Mouse (Mus musculus) heart, embryonic 15.5 days (tissue): ENCODE data around the gene Krtap5-4. TPM values are rescaled to one million over a fixed set of nuclear protein-coding genes. Genes with fewer than 3 reads are reported as not detected.

Experiments
- ATAC-seq: fragments of 200-750 bp; cut with Nextera tagmentation; replicated peaks from 2 replicates; pipeline ENCODE4 v1.8.0; 2017; ENCODE audit warnings: low read depth, moderate TSS enrichment; ENCODE audit not compliant: insufficient number of reproducible peaks, insufficient read depth, low FRiP score
- H3K27ac ChIP-seq: fragments of 300-500 bp; sonication (generic); 2 replicates; pipeline ENCODE4 v1.5.1; 2015; ENCODE audit warnings: mild to moderate bottlenecking, inconsistent platforms
- H3K27me3 ChIP-seq: fragments of 300-500 bp; sonication (generic); 2 replicates; pipeline ENCODE4 v1.6.1; 2015; ENCODE audit warnings: inconsistent platforms
- H3K36me3 ChIP-seq: fragments of 300-500 bp; sonication (generic); 2 replicates; pipeline ENCODE4 v1.6.1; 2015; ENCODE audit warnings: mild to moderate bottlenecking, inconsistent platforms
- H3K4me1 ChIP-seq: fragments of 300-500 bp; sonication (generic); replicated peaks from 2 replicates; pipeline ENCODE4 v1.6.1; 2015; ENCODE audit warnings: inconsistent platforms
- H3K4me2 ChIP-seq: fragments of 300-500 bp; sonication (generic); 2 replicates; pipeline ENCODE4 v1.6.1; 2015; ENCODE audit warnings: inconsistent platforms, mild to moderate bottlenecking, moderate library complexity
- H3K4me3 ChIP-seq: fragments of 300-500 bp; sonication (generic); 2 replicates; pipeline ENCODE4 v1.5.1; 2015; ENCODE audit warnings: mild to moderate bottlenecking, inconsistent platforms
- H3K9ac ChIP-seq: fragments of 300-500 bp; sonication (generic); 2 replicates; pipeline ENCODE4 v1.6.1; 2015; ENCODE audit warnings: mild to moderate bottlenecking, inconsistent platforms
- H3K9me3 ChIP-seq: fragments of 300-500 bp; sonication (generic); replicated peaks from 2 replicates; pipeline ENCODE4 v1.6.1; 2016; ENCODE audit warnings: inconsistent platforms
- WGBS: fragments of 180-500 bp; shearing (Covaris S2); methylation state at CpG from one replicate; pipeline ENCODE4 v1.1.7; 2015; ENCODE audit warnings: mixed read lengths; 5-methylcytosine and 5-hydroxymethylcytosine counted together
- polyA plus RNA-seq: library from polyadenylated mRNA; unstranded; fragments of >200 nt; fragmentation: Nextera tagmentation; extraction: Ambion mirVana; gene quantifications from 2 replicates; pipeline ENCODE4 v1.2.1, GENCODE M21; 2015

Krtap5-4 gene
- polyA plus RNA-seq, 1 experiment from 2014 or later, result not detected

GRCm38 (mm10) chr7:142347542-142347941, 44.2 kb downstream of the Krtap5-4 start:
- 64% methylated on average over 4 of the region's 4 CpGs for WGBS
- H3K4me2 ChIP-seq, result no peak overlapping the region
- H3K27ac ChIP-seq, result no peak overlapping the region
- ATAC-seq, result no peak
- H3K4me3 ChIP-seq, result no peak overlapping the region
- no peaks in the 10 kb centered on the region for H3K36me3 ChIP-seq
- no peaks in the 10 kb centered on the region for H3K9me3 ChIP-seq
- H3K9ac ChIP-seq, result no peak overlapping the region
- H3K27me3 ChIP-seq, result no peaks in the 10 kb centered on the region
- peaks cover 3% of the 10 kb centered on the region; the same call in 1 of the 2 replicates for H3K4me1 ChIP-seq

DNA sequence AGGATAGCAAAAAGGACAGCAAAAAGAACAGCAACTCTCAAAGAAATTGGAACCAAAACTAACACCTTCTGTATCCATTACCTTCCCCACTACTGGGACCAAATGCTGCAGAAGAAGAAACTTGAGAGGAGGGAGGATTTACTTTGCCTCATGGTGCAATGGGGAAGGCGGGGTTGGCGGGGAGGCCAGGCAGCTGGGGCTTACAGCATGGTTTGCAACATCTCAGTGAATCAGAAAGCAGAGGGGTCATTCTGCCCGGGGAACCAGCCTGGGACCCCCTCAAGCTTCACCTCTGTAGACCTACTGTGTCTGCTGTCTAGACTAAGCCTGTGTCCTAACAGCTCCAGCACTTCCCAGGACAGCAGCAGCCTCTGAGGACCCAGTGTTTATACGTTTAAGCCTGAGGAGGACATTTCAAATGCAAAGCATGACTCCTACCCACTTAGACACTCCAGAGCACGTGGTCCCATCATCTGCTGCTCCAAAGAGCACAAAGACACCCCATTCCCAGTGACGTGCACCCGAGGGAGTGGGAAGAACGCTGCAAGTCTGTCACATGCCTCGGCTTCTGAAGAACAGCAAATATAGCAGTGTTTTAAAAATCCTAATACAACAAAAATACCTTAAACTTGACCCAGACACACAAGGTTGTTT, 46.1 kb downstream of the Krtap5-4 start:
- Histone ChIP-seq H3K27ac (no peak overlapping the region), H3K9ac (no peak overlapping the region), H3K27me3 (no peaks in the 10 kb centered on the region), H3K4me2 (no peak overlapping the region), H3K36me3 (no peaks in the 10 kb centered on the region), H3K4me1 (peaks cover 9% of the 10 kb centered on the region), H3K9me3 (no peaks in the 10 kb centered on the region), H3K4me3 (no peak overlapping the region)
- no peak for ATAC-seq
- 40% methylated on average over 9 of the region's 9 CpGs for WGBS

DNA sequence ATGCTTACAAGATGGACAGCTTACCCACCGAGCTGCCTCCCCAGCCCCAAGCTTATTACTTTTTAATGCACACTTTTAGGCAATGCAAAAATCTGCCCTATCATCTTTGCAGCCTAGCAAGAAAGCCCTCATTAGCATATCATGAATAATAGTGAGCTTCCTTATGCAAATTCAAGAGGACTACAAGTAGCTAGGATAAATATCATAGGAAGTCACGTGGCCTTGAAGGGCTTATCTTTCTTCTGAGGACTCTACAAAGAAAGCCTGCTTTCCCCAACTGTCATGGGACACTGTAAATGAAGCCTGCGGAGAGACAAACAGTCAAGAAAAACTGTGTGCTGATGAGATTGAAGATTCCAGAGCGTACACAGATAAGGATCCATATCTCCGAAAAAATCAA, 48.2 kb downstream of the Krtap5-4 start:
- H3K27me3 ChIP-seq, result no peaks in the 10 kb centered on the region; the same call in 1 of the 2 replicates
- H3K4me1 ChIP-seq, result peaks cover 15% of the 10 kb centered on the region
- no peak overlapping the region for H3K4me2 ChIP-seq
- no peaks in the 10 kb centered on the region for H3K9me3 ChIP-seq
- H3K4me3 ChIP-seq, result no peak overlapping the region
- WGBS, result 62% methylated on average over 5 of the region's 5 CpGs
- no peak for ATAC-seq
- no peak overlapping the region for H3K9ac ChIP-seq
- H3K36me3 ChIP-seq, result no peaks in the 10 kb centered on the region
- H3K27ac ChIP-seq, result no peak overlapping the region

GRCm38 (mm10) chr7:142353854-142354253, 50.5 kb downstream of the Krtap5-4 start:
- Histone ChIP-seq H3K27ac (no peak overlapping the region), H3K4me1 (peaks cover 15% of the 10 kb centered on the region), H3K36me3 (no peaks in the 10 kb centered on the region), H3K9ac (no peak overlapping the region), H3K9me3 (no peaks in the 10 kb centered on the region), H3K4me3 (no peak overlapping the region), H3K27me3 (no peaks in the 10 kb centered on the region; the same call in 1 of the 2 replicates), H3K4me2 (no peak overlapping the region)
- WGBS, result 50% methylated on average over 5 of the region's 5 CpGs
- ATAC-seq, result no peak

Other genes starting within 250 kb of the Krtap5-4 start
- gene Mob2, start 242.5 kb upstream of the Krtap5-4 start, polyA plus RNA-seq, result 43.4 and 52.7 TPM in 2 replicates
- gene Dusp8, start 207.7 kb upstream of the Krtap5-4 start, polyA plus RNA-seq, result 11.5 and 12.2 TPM in 2 replicates
- gene Gm45618, start 182.8 kb upstream of the Krtap5-4 start, polyA plus RNA-seq, result not detected in 2 replicates
- gene Gm39115, start 167.5 kb upstream of the Krtap5-4 start, polyA plus RNA-seq, result not detected in 2 replicates
- gene Gm45337, start 158.9 kb upstream of the Krtap5-4 start, polyA plus RNA-seq, result not detected in 2 replicates
- not detected in 2 replicates for gene Gm29735, start 146.4 kb upstream of the Krtap5-4 start, polyA plus RNA-seq
- gene Gm4553, start 137.8 kb upstream of the Krtap5-4 start, polyA plus RNA-seq, result not detected in 2 replicates
- gene Krtap5-2, start 127.5 kb upstream of the Krtap5-4 start, polyA plus RNA-seq, result not detected in 2 replicates
- not detected in 2 replicates for gene Gm10153, start 113.2 kb upstream of the Krtap5-4 start, polyA plus RNA-seq
- not detected in 2 replicates for gene Krtap5-3, start 102.2 kb upstream of the Krtap5-4 start, polyA plus RNA-seq
- not detected in 2 replicates for gene Gm7579, start 91.7 kb upstream of the Krtap5-4 start, polyA plus RNA-seq
- not detected in 2 replicates for gene Krtap5-5, start 73.6 kb upstream of the Krtap5-4 start, polyA plus RNA-seq
- gene Gm40460, start 62.5 kb upstream of the Krtap5-4 start, polyA plus RNA-seq, result not detected in 2 replicates
- not detected in 2 replicates for gene Gm2431, start 45.2 kb upstream of the Krtap5-4 start, polyA plus RNA-seq
- not detected in 2 replicates for gene Gm4559, start 29.2 kb upstream of the Krtap5-4 start, polyA plus RNA-seq
- not detected in 2 replicates for gene Krtap5-1, start 6.4 kb upstream of the Krtap5-4 start, polyA plus RNA-seq
- gene Ifitm10, start 70.2 kb downstream of the Krtap5-4 start, polyA plus RNA-seq, result 4.7 and 5.5 TPM in 2 replicates
- 1.2 TPM in 1 of 2 replicates, not detected in the other for gene Gm49369, start 79.1 kb downstream of the Krtap5-4 start, polyA plus RNA-seq
- 389 and 487 TPM in 2 replicates for gene Ctsd, start 84.5 kb downstream of the Krtap5-4 start, polyA plus RNA-seq
- 0.48 and 1.7 TPM in 2 replicates for gene Syt8, start 131.3 kb downstream of the Krtap5-4 start, polyA plus RNA-seq
- 16.8 and 16.9 TPM in 2 replicates for gene Tnni2, start 138.3 kb downstream of the Krtap5-4 start, polyA plus RNA-seq
- 49.6 and 83.5 TPM in 2 replicates for gene Lsp1, start 157.3 kb downstream of the Krtap5-4 start, polyA plus RNA-seq
- 4.6 and 4.8 TPM in 2 replicates for gene Tnnt3, start 195.3 kb downstream of the Krtap5-4 start, polyA plus RNA-seq
- gene Mrpl23, start 229.1 kb downstream of the Krtap5-4 start, polyA plus RNA-seq, result 17.0 and 18.7 TPM in 2 replicates